Mouse (Mus musculus): Measurements from ENCODE around the gene Ache.

Gene Ache

DNA sequence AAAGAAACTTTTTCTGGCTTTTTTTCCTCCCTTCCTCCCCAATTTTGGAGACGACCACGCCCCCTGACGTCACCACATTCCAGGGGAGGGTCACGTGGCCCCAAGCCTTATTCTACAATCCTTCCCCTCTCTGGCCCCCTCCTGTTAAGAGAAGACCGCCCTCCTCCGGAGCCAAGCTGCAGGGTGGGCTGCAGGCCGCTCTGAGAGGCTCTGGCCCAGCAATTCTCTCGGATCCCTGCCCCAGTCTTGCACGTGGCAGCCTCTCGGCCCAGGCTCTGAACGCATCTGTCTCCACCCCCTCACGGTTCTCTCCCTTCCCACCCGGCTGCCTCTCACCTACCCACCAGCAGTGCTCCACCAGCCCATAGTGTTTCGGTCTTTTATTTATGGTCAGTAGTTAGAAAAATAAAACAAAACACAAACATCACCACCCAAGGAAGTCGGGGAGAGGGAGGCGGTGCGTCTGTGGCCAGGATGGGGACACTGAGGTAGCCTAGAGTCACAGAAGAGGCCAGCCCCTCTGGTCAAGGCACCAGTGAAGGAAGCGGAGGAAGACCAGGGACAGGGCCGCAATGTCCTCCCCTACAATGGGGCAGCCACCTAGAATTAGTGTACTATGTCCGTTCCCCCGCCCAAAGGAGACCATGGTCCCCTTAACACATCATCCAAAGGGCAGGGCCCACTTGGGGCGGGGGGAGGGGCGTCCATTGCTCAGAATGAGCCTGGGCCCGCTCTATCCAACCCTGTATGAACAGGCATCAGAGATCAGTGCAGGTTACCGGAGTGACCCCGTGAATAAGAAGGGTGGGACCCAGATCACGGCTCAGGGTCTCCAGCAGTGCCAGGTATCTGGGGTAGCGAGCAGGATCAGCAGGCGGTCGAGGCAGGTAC is 27.1 kb downstream of the Ache start, which contains the start of gene Trip6:
TSS of gene Trip6 (minus strand) at position 212 of the 891 bp plus-strand sequence.
- Histone ChIP-seq H3K36me3 (ENCODE audit: insufficient read depth, low read length) (peaks cover 57% of the 10 kb centered on the region), H3K9me3 (ENCODE audit: low read length) (peaks cover 4% of the 10 kb centered on the region; the same call in 1 of the 2 replicates), H3K4me3 (replicated peaks; ENCODE audit: low read length) (peak within 1 kb of the TSS; percentile 82), H3K4me1 (replicated peaks; ENCODE audit: low read depth, low read length) (peaks cover 50% of the 10 kb centered on the region), H3K27me3 (ENCODE audit: insufficient read depth, low read length) (peaks cover 23% of the 10 kb centered on the region)
- TF ChIP-seq POU5F1 (IDR thresholded peaks at IDR 0.05; ENCODE audit: borderline replicate concordance, low read length), result no peak
- TF ChIP-seq NANOG (IDR thresholded peaks at IDR 0.05; ENCODE audit: borderline replicate concordance, low read length), result no peak
- no peak for TF ChIP-seq CTCF (conservative IDR thresholded peaks at IDR 0.05; ENCODE audit: low read length)

- peak; percentile 46 for TF ChIP-seq CTCF (conservative IDR thresholded peaks at IDR 0.05; ENCODE audit: low read length)
- no peak for TF ChIP-seq POU5F1 (IDR thresholded peaks at IDR 0.05; ENCODE audit: borderline replicate concordance, low read length)
- H3K4me3 ChIP-seq (replicated peaks; ENCODE audit: low read length), result peak overlapping the region; percentile 82
- H3K36me3 ChIP-seq (ENCODE audit: insufficient read depth, low read length), result peaks cover 56% of the 10 kb centered on the region
- H3K4me1 ChIP-seq (replicated peaks; ENCODE audit: low read depth, low read length), result peaks cover 46% of the 10 kb centered on the region
- peaks cover 5% of the 10 kb centered on the region; the same call in 1 of the 2 replicates for H3K9me3 ChIP-seq (ENCODE audit: low read length)
- peaks cover 23% of the 10 kb centered on the region for H3K27me3 ChIP-seq (ENCODE audit: insufficient read depth, low read length)
These were observed 28.0 kb downstream of the Ache start for GRCm38 (mm10) chr5:137315084-137315903.

- peaks cover 23% of the 10 kb centered on the region for H3K27me3 ChIP-seq (ENCODE audit: insufficient read depth, low read length)
- no peak for TF ChIP-seq CTCF (conservative IDR thresholded peaks at IDR 0.05; ENCODE audit: low read length)
- no peak for TF ChIP-seq POU5F1 (IDR thresholded peaks at IDR 0.05; ENCODE audit: borderline replicate concordance, low read length)
- no peak for TF ChIP-seq NANOG (IDR thresholded peaks at IDR 0.05; ENCODE audit: borderline replicate concordance, low read length)
- no peak overlapping the region for H3K4me3 ChIP-seq (replicated peaks; ENCODE audit: low read length)
- peaks cover 49% of the 10 kb centered on the region for H3K36me3 ChIP-seq (ENCODE audit: insufficient read depth, low read length)
- H3K4me1 ChIP-seq (replicated peaks; ENCODE audit: low read depth, low read length), result peaks cover 37% of the 10 kb centered on the region
- peaks cover 5% of the 10 kb centered on the region; the same call in 1 of the 2 replicates for H3K9me3 ChIP-seq (ENCODE audit: low read length)
These were observed 30.0 kb downstream of the Ache start for GRCm38 (mm10) chr5:137317361-137317760.

DNA sequence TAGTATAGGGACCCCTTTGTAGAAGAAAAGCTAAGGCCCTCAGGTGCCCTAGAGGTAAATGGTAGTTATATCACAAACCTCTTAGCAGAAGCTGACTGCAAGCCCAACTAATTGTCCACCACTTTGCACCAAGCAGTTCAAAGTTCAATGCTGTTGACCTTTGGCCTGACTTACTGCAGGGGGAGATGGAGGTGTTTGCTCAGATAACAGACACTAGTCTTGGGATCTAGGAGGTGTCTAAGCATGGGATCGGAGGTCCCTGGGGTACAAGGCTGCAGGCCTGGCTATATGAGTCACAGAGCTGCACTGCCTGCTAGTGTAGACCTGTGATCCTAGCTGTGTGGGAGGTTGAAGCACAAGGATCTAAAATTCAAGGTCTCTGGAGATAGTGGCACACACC is 31.3 kb downstream of the Ache start:
- Histone ChIP-seq H3K27me3 (ENCODE audit: insufficient read depth, low read length) (peaks cover 23% of the 10 kb centered on the region), H3K9me3 (ENCODE audit: low read length) (peaks cover 5% of the 10 kb centered on the region; the same call in 1 of the 2 replicates), H3K36me3 (ENCODE audit: insufficient read depth, low read length) (peaks cover 54% of the 10 kb centered on the region), H3K4me1 (replicated peaks; ENCODE audit: low read depth, low read length) (peaks cover 34% of the 10 kb centered on the region), H3K4me3 (replicated peaks; ENCODE audit: low read length) (no peak overlapping the region)
- no peak for TF ChIP-seq NANOG (IDR thresholded peaks at IDR 0.05; ENCODE audit: borderline replicate concordance, low read length)
- TF ChIP-seq POU5F1 (IDR thresholded peaks at IDR 0.05; ENCODE audit: borderline replicate concordance, low read length), result no peak
- no peak for TF ChIP-seq CTCF (conservative IDR thresholded peaks at IDR 0.05; ENCODE audit: low read length)

DNA sequence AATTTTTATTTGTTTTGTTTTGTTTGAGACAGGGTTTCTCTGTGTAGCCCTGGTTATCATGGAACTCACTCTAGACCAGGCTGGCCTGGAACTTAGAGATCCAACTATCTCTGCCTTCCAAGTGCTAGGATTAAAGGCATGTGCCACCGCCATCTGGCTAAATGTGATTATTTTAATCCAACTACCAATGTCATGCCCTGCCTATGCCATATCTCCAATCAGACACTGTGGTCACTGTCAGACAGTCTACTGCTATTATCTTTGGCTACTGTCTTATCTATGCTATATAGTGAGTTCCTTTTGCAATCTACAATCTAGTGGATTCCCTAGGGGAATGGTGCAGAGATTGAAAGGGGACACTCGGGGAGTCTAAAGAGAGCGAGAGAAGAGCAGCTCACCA is 33.7 kb downstream of the Ache start:
- TF ChIP-seq CTCF (conservative IDR thresholded peaks at IDR 0.05; ENCODE audit: low read length) (no peak), NANOG (IDR thresholded peaks at IDR 0.05; ENCODE audit: borderline replicate concordance, low read length) (no peak), POU5F1 (IDR thresholded peaks at IDR 0.05; ENCODE audit: borderline replicate concordance, low read length) (no peak)
- Histone ChIP-seq H3K4me1 (replicated peaks; ENCODE audit: low read depth, low read length) (peaks cover 12% of the 10 kb centered on the region), H3K36me3 (ENCODE audit: insufficient read depth, low read length) (peaks cover 68% of the 10 kb centered on the region), H3K27me3 (ENCODE audit: insufficient read depth, low read length) (peaks cover 13% of the 10 kb centered on the region), H3K4me3 (replicated peaks; ENCODE audit: low read length) (no peak overlapping the region), H3K9me3 (ENCODE audit: low read length) (peaks cover 5% of the 10 kb centered on the region; the same call in 1 of the 2 replicates)

DNA sequence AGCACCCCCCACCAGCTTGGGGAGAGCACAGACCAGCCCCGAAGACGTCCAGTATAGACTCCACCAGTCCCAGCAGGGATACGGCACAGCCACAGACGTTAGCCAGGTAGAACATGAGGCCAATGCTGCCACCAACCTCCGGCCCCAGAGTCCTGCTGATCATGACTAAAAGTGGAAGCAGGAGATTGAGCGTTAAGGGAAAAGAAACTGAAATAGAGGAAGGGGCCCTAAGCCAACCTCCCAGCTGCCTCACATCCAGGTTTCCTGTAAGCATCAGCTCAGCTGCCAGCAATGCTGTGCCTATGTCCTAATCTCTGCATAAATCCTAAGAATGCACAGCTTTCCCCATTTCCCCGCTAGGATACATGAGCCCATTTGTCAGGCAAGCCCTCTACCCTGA is 43.6 kb downstream of the Ache start:
- H3K9me3 ChIP-seq (ENCODE audit: low read length), result no peaks in the 10 kb centered on the region
- H3K4me1 ChIP-seq (replicated peaks; ENCODE audit: low read depth, low read length), result peaks cover 28% of the 10 kb centered on the region
- peaks cover 30% of the 10 kb centered on the region for H3K36me3 ChIP-seq (ENCODE audit: insufficient read depth, low read length)
- no peak overlapping the region for H3K4me3 ChIP-seq (replicated peaks; ENCODE audit: low read length)
- no peaks in the 10 kb centered on the region for H3K27me3 ChIP-seq (ENCODE audit: insufficient read depth, low read length)
- TF ChIP-seq CTCF (conservative IDR thresholded peaks at IDR 0.05; ENCODE audit: low read length) (no peak), NANOG (IDR thresholded peaks at IDR 0.05; ENCODE audit: borderline replicate concordance, low read length) (no peak), POU5F1 (IDR thresholded peaks at IDR 0.05; ENCODE audit: borderline replicate concordance, low read length) (no peak)

DNA sequence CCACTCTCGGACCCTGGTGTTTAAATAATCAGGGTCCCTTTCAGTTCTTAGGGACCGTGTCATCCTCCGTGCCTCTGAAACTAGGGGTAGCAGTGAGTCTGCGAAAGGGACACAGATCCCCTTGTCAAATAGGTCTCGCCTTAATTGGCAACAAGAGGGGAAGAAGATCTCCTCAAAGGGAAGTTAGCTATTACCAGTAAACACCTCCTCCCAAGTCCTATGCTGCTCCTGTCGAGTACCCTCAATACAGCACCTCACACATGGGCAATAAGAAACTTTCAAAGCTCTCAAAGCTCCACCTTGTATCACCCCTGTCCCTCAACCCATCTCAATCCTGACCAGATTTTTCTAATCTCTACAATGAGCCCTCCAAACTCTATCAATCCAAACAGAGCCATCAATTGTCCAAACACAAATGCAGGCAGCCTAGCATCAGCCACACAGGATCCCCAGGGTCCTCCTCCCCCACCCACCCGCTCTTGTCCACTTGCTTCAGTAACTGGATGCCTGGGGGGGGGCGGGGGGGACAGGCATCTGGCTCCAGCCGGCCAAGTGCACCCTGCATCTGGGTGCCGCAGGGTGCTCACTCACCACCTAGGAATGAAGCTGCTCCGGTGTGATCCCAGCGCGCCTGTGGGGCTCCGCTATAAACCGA is 45.7 kb downstream of the Ache start:
- peak overlapping the region; percentile 94 for H3K4me3 ChIP-seq (replicated peaks; ENCODE audit: low read length)
- no peaks in the 10 kb centered on the region for H3K9me3 ChIP-seq (ENCODE audit: low read length)
- H3K36me3 ChIP-seq (ENCODE audit: insufficient read depth, low read length), result peaks cover 15% of the 10 kb centered on the region
- TF ChIP-seq CTCF (conservative IDR thresholded peaks at IDR 0.05; ENCODE audit: low read length) (no peak), NANOG (IDR thresholded peaks at IDR 0.05; ENCODE audit: borderline replicate concordance, low read length) (no peak)
- peaks cover 49% of the 10 kb centered on the region for H3K4me1 ChIP-seq (replicated peaks; ENCODE audit: low read depth, low read length)
- H3K27me3 ChIP-seq (ENCODE audit: insufficient read depth, low read length), result no peaks in the 10 kb centered on the region

Measured in E14TG2a.4 (cell line).